Mouse (Mus musculus): ENCODE measurements at regions not wholly inside any gene's neighbourhood (a gene's known extent, or its start where the extent isn't known, plus 50 kb on each side); places are given as distances from the start of the nearest gene placed in this dataset.

- DNase-seq = no peak
These were observed 186.4 kb downstream of the Irs2 start for GRCm38 (mm10) chr8:10821901-10822300.

GRCm38 (mm10) chr8:10814499-10814898 is 193.8 kb downstream of the Irs2 start:
- DNase-seq = no peak

GRCm38 (mm10) chr8:10812060-10812670 is 196.1 kb downstream of the Irs2 start:
- no peak for DNase-seq

DNA sequence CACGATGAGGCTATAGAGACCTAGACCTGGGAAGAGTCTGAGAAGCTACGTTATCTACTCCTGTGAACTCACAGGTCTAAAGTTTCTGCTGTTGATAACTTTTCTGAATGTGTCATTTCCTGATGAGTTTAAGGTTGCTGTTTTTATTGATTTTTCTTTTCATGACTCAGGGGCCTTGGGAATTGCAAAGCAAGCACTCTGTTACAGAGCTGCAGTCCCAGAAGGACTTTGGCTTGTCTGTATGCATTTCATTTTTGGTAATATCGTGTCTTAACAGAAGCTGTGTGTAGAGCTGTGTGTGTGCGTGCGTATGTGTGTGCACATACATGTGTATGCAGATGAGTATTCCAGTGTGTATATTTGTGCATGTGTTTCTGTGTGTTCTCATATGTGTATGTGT is 201.2 kb downstream of the Irs2 start:
- no peak for DNase-seq

DNA sequence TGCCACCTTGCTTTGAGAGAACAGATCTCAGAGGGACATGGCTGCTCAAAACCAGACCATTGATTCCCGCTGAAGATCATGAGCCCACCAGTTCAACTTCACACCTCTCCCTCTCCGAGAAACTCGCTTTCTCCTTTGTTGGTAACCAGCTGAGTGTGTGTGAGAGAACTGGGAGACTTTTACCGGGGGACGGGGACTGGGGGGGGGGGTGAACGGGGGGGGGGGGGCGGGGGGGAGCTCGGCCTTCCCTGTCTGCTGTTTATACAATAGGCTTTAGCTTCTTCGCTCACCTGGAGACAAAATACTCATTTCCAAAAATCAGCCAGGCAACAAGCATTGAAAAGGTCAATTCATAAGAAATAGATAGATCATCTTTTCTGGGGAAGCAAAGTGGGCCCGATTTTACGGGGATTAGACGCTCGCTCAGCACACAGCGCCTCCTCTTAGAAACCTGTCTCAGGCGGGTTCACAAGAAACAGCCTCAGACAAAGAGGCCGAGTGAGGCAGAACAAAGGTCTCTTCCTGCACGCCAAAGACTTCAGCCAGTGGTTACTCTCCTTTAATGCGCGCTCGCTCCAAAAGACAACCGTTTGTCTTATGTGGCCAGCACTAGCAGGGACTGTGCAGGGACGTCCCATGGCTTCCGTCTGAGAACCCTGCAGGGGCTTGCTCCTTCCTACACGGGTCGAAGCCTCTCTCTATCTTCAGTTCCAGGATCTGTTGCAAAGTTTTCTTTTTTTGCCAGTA is 202.7 kb downstream of the Irs2 start:
- no peak for DNase-seq

- no peak for DNase-seq
These were observed 203.3 kb downstream of the Irs2 start for GRCm38 (mm10) chr8:10804974-10805373.

DNA sequence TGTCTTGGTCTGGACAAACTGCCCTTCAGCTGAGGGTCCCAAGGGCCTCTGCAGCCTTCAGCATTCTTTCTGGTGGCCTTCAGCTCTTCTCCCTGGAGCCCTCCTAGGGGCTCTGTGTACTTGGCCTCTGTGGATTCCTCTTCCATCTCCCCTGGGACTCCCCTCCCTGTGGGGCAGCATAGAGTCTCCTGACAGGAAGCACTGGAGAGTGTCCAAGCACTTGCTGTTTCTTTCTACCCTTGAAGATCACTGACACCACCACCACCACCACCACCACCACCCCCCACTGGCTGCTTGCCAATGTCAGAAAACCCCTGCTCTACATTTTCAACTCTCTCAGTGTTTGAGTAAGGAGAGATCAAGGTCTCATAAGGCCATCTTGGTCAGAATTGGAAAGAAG is 206.3 kb downstream of the Irs2 start:
- DNase-seq = no peak

DNA sequence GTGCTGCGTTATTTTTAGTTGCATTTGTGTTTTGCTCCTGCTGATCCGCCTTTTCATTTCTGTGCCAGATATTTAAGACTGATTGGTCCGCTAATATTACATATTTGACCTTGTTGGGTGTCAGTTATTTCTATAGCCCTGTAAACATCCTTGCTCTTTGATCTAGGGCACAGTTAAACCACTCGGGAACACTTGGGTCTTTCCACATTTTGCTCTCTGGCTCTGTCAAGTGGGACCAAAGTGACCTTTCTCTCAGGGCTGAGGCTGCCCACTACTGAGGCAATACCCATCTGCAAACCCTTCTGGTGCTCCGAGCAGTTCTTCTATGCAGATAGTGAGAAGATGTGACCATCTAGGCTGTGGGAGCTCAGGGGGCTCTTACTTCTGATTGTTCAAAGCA is 206.7 kb downstream of the Irs2 start:
- no peak for DNase-seq

DNA sequence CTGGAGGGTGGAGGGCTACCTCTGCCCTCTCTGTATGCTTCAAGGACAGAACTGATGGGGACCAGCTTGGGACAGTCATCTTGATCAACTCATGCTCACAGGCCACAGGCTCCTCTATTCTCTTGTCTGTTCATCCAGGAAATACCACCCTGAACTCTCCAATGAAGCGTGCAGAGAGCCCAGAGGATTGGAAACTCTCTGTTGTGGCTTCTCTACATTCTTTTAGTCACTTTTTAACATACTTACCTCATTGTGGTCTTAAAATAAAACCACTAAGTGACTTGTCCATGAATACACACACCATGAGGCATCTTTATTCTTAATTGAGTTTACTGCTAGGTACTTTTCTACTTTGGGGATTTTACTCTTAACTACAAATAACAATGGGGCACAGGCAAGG is 209.8 kb downstream of the Irs2 start:
- DNase-seq = no peak

- DNase-seq = no peak
These were observed 213.7 kb downstream of the Irs2 start for GRCm38 (mm10) chr8:10794367-10795189.

DNA sequence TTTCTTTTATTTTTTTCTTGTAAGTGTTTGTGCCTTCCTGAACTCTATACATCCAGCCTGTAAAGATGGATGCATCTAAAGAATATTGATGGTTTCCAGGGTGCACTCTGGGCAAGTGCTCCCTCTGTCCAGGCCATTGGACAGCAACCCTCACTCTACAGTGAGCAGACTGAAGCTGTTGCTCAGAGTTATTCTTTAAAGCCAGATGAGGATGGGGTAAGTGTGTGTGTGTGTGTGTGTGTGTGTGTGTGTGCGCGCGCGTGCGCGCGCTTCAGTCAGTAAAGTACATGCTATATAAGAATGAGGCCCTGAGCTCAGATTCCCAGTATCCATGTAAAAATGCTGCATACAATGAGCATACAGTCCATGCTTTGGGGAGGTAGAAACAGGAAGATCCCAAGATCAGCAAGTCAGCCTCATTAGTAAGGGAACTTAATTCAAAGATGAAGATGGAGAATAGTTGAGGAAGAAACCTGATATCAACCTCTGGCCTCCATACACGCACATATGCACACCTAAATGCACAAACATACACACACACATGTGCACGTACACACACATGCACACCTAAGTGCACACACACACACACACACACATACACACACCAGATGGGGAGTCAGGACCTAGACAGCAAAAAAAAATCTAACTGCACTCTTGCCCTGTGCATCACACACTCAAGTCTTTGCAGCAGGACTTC is 214.4 kb downstream of the Irs2 start:
- DNase-seq = no peak

GRCm38 (mm10) chr8:10788496-10789200 is 219.6 kb downstream of the Irs2 start:
- DNase-seq = no peak

DNA sequence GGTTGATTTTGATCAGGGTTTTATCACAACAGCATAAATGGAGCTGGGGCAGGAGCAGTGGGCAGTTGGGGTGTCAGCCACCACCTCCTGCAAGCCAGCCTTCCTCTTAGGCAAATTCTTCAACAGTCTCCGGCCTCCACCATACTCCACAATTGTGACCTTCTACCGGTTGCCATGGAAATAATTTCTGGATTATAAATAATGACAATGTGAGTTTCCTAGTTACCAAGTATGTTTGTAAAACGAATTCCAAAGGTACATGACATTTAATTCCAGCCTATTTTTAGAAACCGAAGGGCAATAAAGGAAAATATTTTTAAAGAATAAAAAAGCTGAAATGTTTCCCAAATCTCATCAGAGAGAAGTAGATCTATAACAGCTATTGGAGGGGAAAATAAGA is 222.5 kb downstream of the Irs2 start:
- DNase-seq = no peak

GRCm38 (mm10) chr8:10785311-10785710 is 222.9 kb downstream of the Irs2 start:
- DNase-seq = no peak

DNA sequence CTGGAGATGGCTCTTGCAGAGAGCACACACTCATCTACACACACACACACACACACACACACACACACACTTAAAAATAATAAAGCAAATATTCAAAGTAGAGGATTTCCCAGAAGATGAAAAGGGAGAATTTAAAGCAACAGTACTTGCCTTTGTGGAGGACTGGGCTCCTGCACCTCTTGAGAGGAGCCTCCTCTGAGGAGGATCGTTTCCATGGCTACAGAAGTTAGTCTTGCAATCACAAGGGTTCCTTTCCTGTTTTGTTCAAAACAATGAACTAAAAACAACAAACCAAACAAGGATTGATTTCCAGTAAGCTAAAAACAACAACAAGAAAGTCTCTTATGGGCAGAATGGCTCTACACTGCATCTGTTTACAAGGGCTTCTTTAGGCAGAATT is 223.8 kb downstream of the Irs2 start:
- DNase-seq = no peak

DNA sequence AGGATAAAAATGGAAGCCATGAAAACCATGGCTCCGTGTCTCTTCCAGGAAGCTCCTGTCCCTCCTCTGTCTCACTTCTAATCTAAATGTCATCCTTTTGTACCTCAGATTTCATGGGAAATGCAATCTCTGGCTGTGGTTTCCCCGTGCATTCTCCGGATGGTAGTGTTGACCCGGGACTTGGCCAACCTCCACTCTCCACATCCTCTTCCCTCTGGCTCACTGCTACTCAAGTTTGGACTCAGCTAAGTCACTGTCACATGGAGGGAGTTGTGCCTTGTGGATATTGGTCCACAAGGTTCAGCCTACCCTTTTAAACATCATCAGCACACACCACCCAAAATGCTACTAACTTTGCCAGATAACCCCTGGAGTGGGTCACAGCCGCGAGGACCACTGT is 226.4 kb downstream of the Irs2 start:
- DNase-seq = no peak

DNA sequence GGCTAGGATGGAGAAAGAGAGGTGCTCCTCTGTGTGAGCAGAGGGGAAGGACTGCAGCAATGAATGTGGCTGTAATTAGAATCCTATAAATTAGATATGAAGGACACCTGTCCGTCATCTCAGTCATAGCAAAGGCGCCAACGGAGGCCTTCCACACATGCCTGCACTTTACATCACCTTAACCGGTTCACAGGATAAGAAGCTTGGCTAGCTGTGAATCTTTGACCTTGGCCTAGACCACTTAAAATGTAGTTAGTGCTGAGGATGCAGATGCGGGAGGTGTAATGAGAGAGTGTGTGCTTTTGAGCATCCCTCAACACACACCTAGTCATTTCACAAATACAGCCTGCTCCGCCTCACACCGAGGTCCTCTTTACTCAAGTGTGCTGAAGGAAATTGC is 228.6 kb downstream of the Irs2 start:
- no peak for DNase-seq

DNA sequence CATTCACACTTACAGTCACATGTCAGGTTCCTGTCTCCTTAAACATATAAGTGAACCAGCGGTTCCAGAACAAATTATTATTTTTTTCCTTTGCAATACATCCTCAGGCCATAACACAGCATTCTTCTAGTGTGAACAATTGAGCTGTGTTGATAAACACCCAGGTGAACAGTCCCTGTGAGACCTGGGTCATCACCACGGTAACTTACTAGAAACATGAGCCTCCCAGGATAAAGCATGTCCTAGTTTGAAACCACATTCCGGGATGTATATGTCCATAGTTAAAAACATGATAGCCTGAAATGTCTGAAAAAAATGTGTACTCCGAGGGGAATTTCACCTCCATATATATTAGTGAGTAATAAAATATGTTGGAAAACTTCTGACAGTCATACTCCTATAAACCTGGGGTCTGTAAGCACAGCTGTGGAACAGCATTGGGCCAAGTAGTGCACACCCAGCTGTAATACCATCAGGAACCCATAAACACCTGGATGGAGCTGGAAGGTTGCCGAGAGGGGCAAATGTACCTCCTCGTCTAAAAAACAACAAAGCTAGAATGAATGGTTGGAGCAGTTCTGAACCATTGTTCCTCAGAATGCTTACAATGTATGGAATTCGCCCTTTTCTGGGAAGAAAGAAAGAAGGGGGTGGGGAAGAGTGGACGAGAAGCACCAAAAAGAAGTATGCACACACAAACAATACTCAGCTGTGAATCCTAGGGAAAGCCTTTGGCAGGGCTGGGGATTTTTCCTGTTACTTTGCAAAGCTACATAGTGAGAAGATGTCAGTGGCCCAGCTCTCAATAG is 232.9 kb downstream of the Irs2 start:
- no peak for DNase-seq

DNA sequence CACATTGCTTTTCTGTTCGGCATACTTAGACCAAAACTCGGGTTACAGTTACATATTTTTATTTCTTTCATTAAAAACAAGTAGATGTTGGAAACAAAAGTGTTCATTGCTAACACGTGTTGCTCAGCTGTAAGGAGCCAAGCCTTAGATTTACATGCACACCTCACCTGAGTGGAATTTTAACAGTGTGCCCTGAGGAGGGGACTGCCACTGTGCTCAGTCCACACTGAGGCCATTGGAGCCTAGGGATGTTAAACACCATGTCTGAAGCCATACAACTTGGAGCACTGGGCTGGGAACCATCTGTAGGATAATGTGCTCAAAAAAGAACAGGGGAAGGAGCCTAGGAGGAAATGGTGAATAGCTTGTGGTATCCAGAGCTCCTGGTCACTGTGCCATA is 233.5 kb downstream of the Irs2 start:
- DNase-seq = no peak

GRCm38 (mm10) chr8:10768181-10768580 is 240.1 kb downstream of the Irs2 start:
- DNase-seq = no peak

DNA sequence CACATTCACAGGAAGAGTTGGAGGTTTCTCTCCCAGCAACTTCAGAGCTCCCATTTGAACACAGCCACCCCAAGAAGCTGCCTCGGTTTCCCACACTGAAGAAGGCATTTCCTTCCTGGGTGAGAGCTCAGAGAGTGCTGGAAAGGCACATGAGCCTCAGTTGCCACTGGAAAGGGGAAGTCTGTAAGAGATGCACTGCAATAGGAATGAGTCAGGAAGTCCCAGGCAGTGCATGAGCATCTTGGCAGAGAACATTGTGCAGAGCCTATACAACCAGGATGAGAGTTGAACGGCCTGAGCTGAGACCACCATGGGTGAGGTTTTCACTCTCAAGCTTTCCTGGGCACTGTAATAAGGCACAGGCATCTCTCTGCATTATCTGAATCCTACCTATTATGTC is 244.4 kb downstream of the Irs2 start:
- DNase-seq = no peak
